Mouse (Mus musculus): ENCODE measurements around the gene Tnfsf8. TPM values are rescaled to one million over a fixed set of nuclear protein-coding genes. Genes with fewer than 3 reads are reported as not detected.

Tnfsf8 gene
- polyA plus RNA-seq (2016; fragmentation: Nextera tagmentation; extraction: Ambion mirVana): not detected in 2 replicates

DNA sequence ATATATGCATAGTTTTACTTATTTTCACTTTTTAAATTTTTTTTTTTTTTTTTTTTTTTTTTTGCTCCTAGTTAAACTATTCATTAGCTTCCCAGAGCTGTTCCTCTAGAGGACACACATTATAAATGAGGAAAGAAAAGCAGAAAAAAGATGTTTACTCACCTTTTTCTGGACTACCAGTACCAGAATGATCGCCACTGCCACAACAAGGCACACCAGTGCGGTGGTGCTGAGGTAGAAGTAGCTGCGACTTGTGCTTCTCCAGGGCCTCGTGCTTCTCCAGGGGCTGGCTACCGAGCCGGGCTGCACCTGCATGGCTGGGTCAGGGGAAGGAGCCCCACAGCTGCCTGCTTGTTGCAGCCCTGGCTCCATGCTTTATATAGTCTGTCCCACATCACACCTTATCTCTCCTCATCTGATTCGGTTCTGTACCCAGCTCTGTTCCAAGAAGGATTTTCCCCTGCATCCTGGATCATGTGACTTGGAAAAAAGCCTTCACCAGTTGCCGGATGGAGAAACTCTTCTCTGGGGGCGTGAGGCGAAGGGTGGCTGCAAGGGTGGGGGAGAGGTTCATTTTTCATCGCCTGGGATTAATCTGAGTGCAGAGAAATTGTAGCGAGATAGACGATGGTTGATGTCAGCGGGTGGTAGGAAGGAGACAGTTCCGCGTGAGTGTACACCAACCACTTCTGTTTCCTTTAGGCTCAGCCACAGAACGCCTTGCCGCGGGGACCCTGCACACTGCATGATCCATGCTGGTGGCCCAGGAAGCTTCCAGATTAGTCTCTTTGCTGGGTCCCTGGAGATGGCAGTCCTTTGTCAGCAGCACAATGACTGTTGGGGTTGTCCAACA is at the start of gene Tnfsf8:
Gene Tnfsf8 (minus strand): TSS at position 660 of the 853 bp plus-strand sequence.
- Histone ChIP-seq H3K9me3 (replicated peaks) (no peaks in the 10 kb centered on the region), H3K4me3 (no peak within 1 kb of the TSS), H3K27me3 (ENCODE audit: low read depth, poor library complexity, severe bottlenecking) (no peaks in the 10 kb centered on the region), H3K4me1 (no peaks in the 10 kb centered on the region), H3K36me3 (no peaks in the 10 kb centered on the region), H3K27ac (no peak within 1 kb of the TSS)
- WGBS: 90% methylated on average over 19 of the region's 19 CpGs
- DNase-seq (ENCODE audit: low spot score): no peak

GRCm38 (mm10) chr4:63908511-63908910 is 47.4 kb upstream of the Tnfsf8 start:
- Histone ChIP-seq H3K4me3 (no peak overlapping the region), H3K9me3 (replicated peaks) (no peaks in the 10 kb centered on the region), H3K36me3 (no peaks in the 10 kb centered on the region), H3K27me3 (ENCODE audit: low read depth, poor library complexity, severe bottlenecking) (no peaks in the 10 kb centered on the region), H3K4me1 (no peaks in the 10 kb centered on the region), H3K27ac (no peak overlapping the region)
- 100% methylated on average over 1 of the region's 1 CpGs for WGBS
- no peak for DNase-seq (ENCODE audit: low spot score)

- H3K4me1 ChIP-seq: no peaks in the 10 kb centered on the region
- H3K4me3 ChIP-seq: no peak overlapping the region
- H3K36me3 ChIP-seq: no peaks in the 10 kb centered on the region
- no peak overlapping the region for H3K27ac ChIP-seq
- H3K27me3 ChIP-seq (ENCODE audit: low read depth, poor library complexity, severe bottlenecking): no peaks in the 10 kb centered on the region
- no peak for DNase-seq (ENCODE audit: low spot score)
- H3K9me3 ChIP-seq (replicated peaks): no peaks in the 10 kb centered on the region
Measured at GRCm38 (mm10) chr4:63907473-63907872, 46.3 kb upstream of the Tnfsf8 start.

GRCm38 (mm10) chr4:63906050-63906449 is 44.9 kb upstream of the Tnfsf8 start:
- Histone ChIP-seq H3K36me3 (no peaks in the 10 kb centered on the region), H3K4me1 (no peaks in the 10 kb centered on the region), H3K27me3 (ENCODE audit: low read depth, poor library complexity, severe bottlenecking) (no peaks in the 10 kb centered on the region), H3K4me3 (no peak overlapping the region), H3K9me3 (replicated peaks) (no peaks in the 10 kb centered on the region), H3K27ac (no peak overlapping the region)
- no peak for DNase-seq (ENCODE audit: low spot score)
- 72% methylated on average over 3 of the region's 3 CpGs for WGBS

DNA sequence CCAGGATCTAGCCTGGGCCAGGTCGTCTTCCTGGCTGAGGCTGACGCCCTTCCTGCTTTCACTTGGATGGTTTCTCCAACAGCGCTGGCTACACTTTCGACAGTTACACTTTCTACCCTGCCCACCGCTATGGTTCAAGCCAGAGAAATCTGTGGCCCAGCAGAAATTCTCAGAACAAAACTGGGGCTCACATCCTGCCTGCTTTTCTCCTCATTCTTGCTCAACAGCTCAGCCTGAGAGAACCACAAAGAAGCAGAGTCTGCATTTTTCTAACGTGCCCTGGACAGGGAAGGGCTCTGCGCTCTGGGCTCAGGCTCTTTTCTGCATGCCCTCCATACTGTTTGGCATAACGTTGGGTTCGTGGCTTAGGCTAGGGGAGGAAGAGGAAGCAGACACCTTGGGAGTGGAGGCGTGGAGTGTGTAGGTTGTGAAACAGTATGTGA is 38.0 kb upstream of the Tnfsf8 start:
- H3K27ac ChIP-seq: no peak overlapping the region
- no peak overlapping the region for H3K4me3 ChIP-seq
- DNase-seq (ENCODE audit: low spot score): no peak
- 88% methylated on average over 10 of the region's 10 CpGs for WGBS
- H3K4me1 ChIP-seq: no peaks in the 10 kb centered on the region
- no peaks in the 10 kb centered on the region for H3K27me3 ChIP-seq (ENCODE audit: low read depth, poor library complexity, severe bottlenecking)
- H3K36me3 ChIP-seq: no peaks in the 10 kb centered on the region
- no peaks in the 10 kb centered on the region for H3K9me3 ChIP-seq (replicated peaks)

- H3K4me3 ChIP-seq: no peak overlapping the region
- no peaks in the 10 kb centered on the region for H3K9me3 ChIP-seq (replicated peaks)
- no peak overlapping the region for H3K27ac ChIP-seq
- H3K4me1 ChIP-seq: no peaks in the 10 kb centered on the region
- H3K36me3 ChIP-seq: no peaks in the 10 kb centered on the region
- H3K27me3 ChIP-seq (ENCODE audit: low read depth, poor library complexity, severe bottlenecking): no peaks in the 10 kb centered on the region
- no peak for DNase-seq (ENCODE audit: low spot score)
Measured at GRCm38 (mm10) chr4:63897152-63897551, 36.0 kb upstream of the Tnfsf8 start.

DNA sequence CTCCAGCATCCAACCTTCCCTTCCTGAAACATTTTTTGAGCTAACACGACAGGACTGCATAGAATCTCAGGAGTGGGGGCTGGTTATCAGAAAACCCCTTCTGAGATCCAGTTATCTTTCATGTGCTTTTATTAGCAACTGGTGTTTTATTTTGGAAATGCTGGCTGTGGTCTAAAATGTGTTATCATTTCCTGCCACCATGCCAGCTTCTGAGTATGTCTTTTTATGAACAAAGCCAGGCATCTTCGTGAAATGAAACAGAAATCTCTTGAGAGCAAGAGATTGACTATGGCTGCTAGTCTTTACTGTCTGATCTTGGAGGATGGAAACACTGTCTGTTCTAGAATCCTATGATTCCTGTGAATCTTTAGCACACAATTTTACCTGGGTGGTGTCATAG is 25.0 kb upstream of the Tnfsf8 start:
- no peaks in the 10 kb centered on the region for H3K36me3 ChIP-seq

GRCm38 (mm10) chr4:63876720-63877119 is 15.6 kb upstream of the Tnfsf8 start:
- Histone ChIP-seq H3K4me1 (no peaks in the 10 kb centered on the region), H3K27ac (no peak overlapping the region), H3K9me3 (replicated peaks) (no peaks in the 10 kb centered on the region), H3K4me3 (no peak overlapping the region), H3K27me3 (ENCODE audit: low read depth, poor library complexity, severe bottlenecking) (no peaks in the 10 kb centered on the region), H3K36me3 (no peaks in the 10 kb centered on the region)
- DNase-seq (ENCODE audit: low spot score): no peak
- 90% methylated on average over 2 of the region's 2 CpGs for WGBS

More for the DNA sequence above, 25.0 kb upstream of the Tnfsf8 start:
- no peak for DNase-seq (ENCODE audit: low spot score)
- H3K27me3 ChIP-seq (ENCODE audit: low read depth, poor library complexity, severe bottlenecking): no peaks in the 10 kb centered on the region
- H3K4me3 ChIP-seq: no peak overlapping the region
- no peak overlapping the region for H3K27ac ChIP-seq
- WGBS: 84% methylated on average over 2 of the region's 2 CpGs
- no peaks in the 10 kb centered on the region for H3K9me3 ChIP-seq (replicated peaks)
- H3K4me1 ChIP-seq: no peaks in the 10 kb centered on the region

DNA sequence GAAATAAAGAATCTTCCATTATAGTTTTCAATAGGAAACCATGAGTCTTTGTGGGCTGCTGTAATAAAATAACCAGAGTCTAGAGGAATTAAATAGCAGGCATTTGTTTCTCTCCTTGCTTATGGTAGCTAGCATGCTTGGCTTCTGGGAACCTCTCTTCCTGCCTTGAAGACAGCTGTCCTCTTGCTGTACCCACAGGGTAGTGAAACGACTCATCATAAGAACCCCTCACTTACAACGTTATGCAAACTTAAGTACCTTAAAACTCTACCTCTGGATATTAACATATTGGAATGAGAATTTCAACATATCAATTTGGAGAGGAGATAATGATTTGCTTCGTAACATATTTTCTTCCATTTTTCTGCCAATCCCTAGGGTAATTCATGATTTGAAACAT is 14.3 kb upstream of the Tnfsf8 start:
- 96% methylated on average over 3 of the region's 3 CpGs for WGBS
- no peaks in the 10 kb centered on the region for H3K36me3 ChIP-seq

GRCm38 (mm10) chr4:63870678-63871077 is 9.5 kb upstream of the Tnfsf8 start:
- 98% methylated on average over 1 of the region's 1 CpGs for WGBS
- H3K36me3 ChIP-seq: no peaks in the 10 kb centered on the region
- no peaks in the 10 kb centered on the region for H3K4me1 ChIP-seq
- H3K9me3 ChIP-seq (replicated peaks): no peaks in the 10 kb centered on the region
- H3K4me3 ChIP-seq: no peak overlapping the region
- H3K27me3 ChIP-seq (ENCODE audit: low read depth, poor library complexity, severe bottlenecking): no peaks in the 10 kb centered on the region
- no peak overlapping the region for H3K27ac ChIP-seq
- no peak for DNase-seq (ENCODE audit: low spot score)

More for the DNA sequence above, 14.3 kb upstream of the Tnfsf8 start:
- Histone ChIP-seq H3K9me3 (replicated peaks) (no peaks in the 10 kb centered on the region), H3K4me3 (no peak overlapping the region), H3K27ac (no peak overlapping the region), H3K4me1 (no peaks in the 10 kb centered on the region), H3K27me3 (ENCODE audit: low read depth, poor library complexity, severe bottlenecking) (no peaks in the 10 kb centered on the region)
- no peak for DNase-seq (ENCODE audit: low spot score)

- Histone ChIP-seq H3K36me3 (no peaks in the 10 kb centered on the region), H3K9me3 (replicated peaks) (no peaks in the 10 kb centered on the region), H3K4me3 (no peak overlapping the region), H3K4me1 (no peaks in the 10 kb centered on the region), H3K27me3 (ENCODE audit: low read depth, poor library complexity, severe bottlenecking) (no peaks in the 10 kb centered on the region), H3K27ac (no peak overlapping the region)
- 81% methylated on average over 2 of the region's 2 CpGs for WGBS
- no peak for DNase-seq (ENCODE audit: low spot score)
Measured at GRCm38 (mm10) chr4:63868770-63869169, 7.6 kb upstream of the Tnfsf8 start.

GRCm38 (mm10) chr4:63862953-63863352 is 1.8 kb upstream of the Tnfsf8 start:
- Histone ChIP-seq H3K27me3 (ENCODE audit: low read depth, poor library complexity, severe bottlenecking) (no peaks in the 10 kb centered on the region), H3K27ac (no peak overlapping the region), H3K4me3 (no peak overlapping the region), H3K36me3 (no peaks in the 10 kb centered on the region), H3K4me1 (no peaks in the 10 kb centered on the region), H3K9me3 (replicated peaks) (no peaks in the 10 kb centered on the region)
- no peak for DNase-seq (ENCODE audit: low spot score)
- 88% methylated on average over 3 of the region's 3 CpGs for WGBS

GRCm38 (mm10) chr4:63862092-63862697 is 1.0 kb upstream of the Tnfsf8 start:
- Histone ChIP-seq H3K36me3 (no peaks in the 10 kb centered on the region), H3K4me3 (no peak overlapping the region), H3K4me1 (no peaks in the 10 kb centered on the region), H3K9me3 (replicated peaks) (no peaks in the 10 kb centered on the region), H3K27ac (no peak overlapping the region), H3K27me3 (ENCODE audit: low read depth, poor library complexity, severe bottlenecking) (no peaks in the 10 kb centered on the region)
- no peak for DNase-seq (ENCODE audit: low spot score)
- WGBS: 82% methylated on average over 4 of the region's 4 CpGs
